Mouse (Mus musculus): ENCODE measurements around the gene Fmod. TPM values are rescaled to one million over a fixed set of nuclear protein-coding genes. Genes with fewer than 3 reads are reported as not detected.

Gene Fmod
- polyA plus RNA-seq, 1 experiment, result not detected

- Histone ChIP-seq H3K27me3 (ENCODE audit: control insufficient read depth, insufficient read depth, low read length, poor library complexity, severe bottlenecking) (no peaks in the 10 kb centered on the region), H3K9me3 (replicated peaks; ENCODE audit: control insufficient read depth, insufficient read depth, low read length, poor library complexity, severe bottlenecking) (no peaks in the 10 kb centered on the region), H3K4me1 (ENCODE audit: control insufficient read depth, insufficient read depth, low read length) (peaks cover 5% of the 10 kb centered on the region), H3K27ac (ENCODE audit: insufficient read depth, low read length) (peak within 1 kb of the TSS; percentile 82), H3K4me3 (ENCODE audit: low read depth, low read length) (peak within 1 kb of the TSS; percentile 86), H3K36me3 (ENCODE audit: control insufficient read depth, insufficient read depth, low read length, poor library complexity, severe bottlenecking) (peaks cover 30% of the 10 kb centered on the region), H3K9ac (ENCODE audit: low read depth, poor library complexity, severe bottlenecking) (peak within 1 kb of the TSS; percentile 94)
- TF ChIP-seq POLR2A (IDR thresholded peaks at IDR 0.05; ENCODE audit: insufficient read depth, low read length) (peak; percentile 98), EP300 (IDR thresholded peaks at IDR 0.05; ENCODE audit: insufficient read depth, low read depth, low read length) (0 out of 2 replicates have a peak, but pooled peaks have one; percentile 28), CTCF (IDR thresholded peaks at IDR 0.05; ENCODE audit: low read depth, low read length) (no peak)
Measured at GRCm38 (mm10) chr1:134078802-134079476, 41.9 kb downstream of the Fmod start, which contains the start of gene Btg2. Btg2 (minus strand) TSS chr1:134079120.

- TF ChIP-seq EP300 (IDR thresholded peaks at IDR 0.05; ENCODE audit: insufficient read depth, low read depth, low read length) (no peak), POLR2A (IDR thresholded peaks at IDR 0.05; ENCODE audit: insufficient read depth, low read length) (no peak), CTCF (IDR thresholded peaks at IDR 0.05; ENCODE audit: low read depth, low read length) (no peak)
- no peaks in the 10 kb centered on the region for H3K9me3 ChIP-seq (replicated peaks; ENCODE audit: control insufficient read depth, insufficient read depth, low read length, poor library complexity, severe bottlenecking)
- no peaks in the 10 kb centered on the region for H3K27me3 ChIP-seq (ENCODE audit: control insufficient read depth, insufficient read depth, low read length, poor library complexity, severe bottlenecking)
- H3K4me1 ChIP-seq (ENCODE audit: control insufficient read depth, insufficient read depth, low read length), result peaks cover 5% of the 10 kb centered on the region
- peak overlapping the region; percentile 82 for H3K27ac ChIP-seq (ENCODE audit: insufficient read depth, low read length)
- peaks cover 28% of the 10 kb centered on the region for H3K36me3 ChIP-seq (ENCODE audit: control insufficient read depth, insufficient read depth, low read length, poor library complexity, severe bottlenecking)
- H3K9ac ChIP-seq (ENCODE audit: low read depth, poor library complexity, severe bottlenecking), result peak overlapping the region; percentile 80
- peak overlapping the region; percentile 52 for H3K4me3 ChIP-seq (ENCODE audit: low read depth, low read length)
Measured at GRCm38 (mm10) chr1:134079477-134080163, 42.6 kb downstream of the Fmod start.

- Histone ChIP-seq H3K27me3 (ENCODE audit: control insufficient read depth, insufficient read depth, low read length, poor library complexity, severe bottlenecking) (no peaks in the 10 kb centered on the region), H3K4me1 (ENCODE audit: control insufficient read depth, insufficient read depth, low read length) (peaks cover 5% of the 10 kb centered on the region), H3K27ac (ENCODE audit: insufficient read depth, low read length) (peak overlapping the region; percentile 82; the same call in 1 of the 2 replicates)
Measured at GRCm38 (mm10) chr1:134080406-134080805, 43.4 kb downstream of the Fmod start.

GRCm38 (mm10) chr1:134080881-134081450 lies 43.9 kb downstream of the Fmod start:
- TF ChIP-seq EP300 (IDR thresholded peaks at IDR 0.05; ENCODE audit: insufficient read depth, low read depth, low read length), result no peak
- TF ChIP-seq CTCF (IDR thresholded peaks at IDR 0.05; ENCODE audit: low read depth, low read length), result no peak
- no peak for TF ChIP-seq POLR2A (IDR thresholded peaks at IDR 0.05; ENCODE audit: insufficient read depth, low read length)
- Histone ChIP-seq H3K36me3 (ENCODE audit: control insufficient read depth, insufficient read depth, low read length, poor library complexity, severe bottlenecking) (peaks cover 18% of the 10 kb centered on the region), H3K4me3 (ENCODE audit: low read depth, low read length) (no peak overlapping the region), H3K27me3 (ENCODE audit: control insufficient read depth, insufficient read depth, low read length, poor library complexity, severe bottlenecking) (no peaks in the 10 kb centered on the region), H3K9me3 (replicated peaks; ENCODE audit: control insufficient read depth, insufficient read depth, low read length, poor library complexity, severe bottlenecking) (no peaks in the 10 kb centered on the region), H3K27ac (ENCODE audit: insufficient read depth, low read length) (no peak overlapping the region), H3K9ac (ENCODE audit: low read depth, poor library complexity, severe bottlenecking) (no peak overlapping the region), H3K4me1 (ENCODE audit: control insufficient read depth, insufficient read depth, low read length) (peaks cover 7% of the 10 kb centered on the region)

More at GRCm38 (mm10) chr1:134080406-134080805, 43.4 kb downstream of the Fmod start:
- TF ChIP-seq POLR2A (IDR thresholded peaks at IDR 0.05; ENCODE audit: insufficient read depth, low read length) (no peak), EP300 (IDR thresholded peaks at IDR 0.05; ENCODE audit: insufficient read depth, low read depth, low read length) (no peak), CTCF (IDR thresholded peaks at IDR 0.05; ENCODE audit: low read depth, low read length) (no peak)
- H3K4me3 ChIP-seq (ENCODE audit: low read depth, low read length), result no peak overlapping the region
- no peaks in the 10 kb centered on the region for H3K9me3 ChIP-seq (replicated peaks; ENCODE audit: control insufficient read depth, insufficient read depth, low read length, poor library complexity, severe bottlenecking)
- no peak overlapping the region for H3K9ac ChIP-seq (ENCODE audit: low read depth, poor library complexity, severe bottlenecking)
- H3K36me3 ChIP-seq (ENCODE audit: control insufficient read depth, insufficient read depth, low read length, poor library complexity, severe bottlenecking), result peaks cover 24% of the 10 kb centered on the region

- Histone ChIP-seq H3K4me3 (ENCODE audit: low read depth, low read length) (no peak overlapping the region), H3K4me1 (ENCODE audit: control insufficient read depth, insufficient read depth, low read length) (peaks cover 8% of the 10 kb centered on the region), H3K9me3 (replicated peaks; ENCODE audit: control insufficient read depth, insufficient read depth, low read length, poor library complexity, severe bottlenecking) (no peaks in the 10 kb centered on the region), H3K36me3 (ENCODE audit: control insufficient read depth, insufficient read depth, low read length, poor library complexity, severe bottlenecking) (no peaks in the 10 kb centered on the region), H3K9ac (ENCODE audit: low read depth, poor library complexity, severe bottlenecking) (no peak overlapping the region), H3K27me3 (ENCODE audit: control insufficient read depth, insufficient read depth, low read length, poor library complexity, severe bottlenecking) (no peaks in the 10 kb centered on the region), H3K27ac (ENCODE audit: insufficient read depth, low read length) (no peak overlapping the region)
- 0 out of 2 replicates have a peak, but pooled peaks have one; percentile 31 for TF ChIP-seq EP300 (IDR thresholded peaks at IDR 0.05; ENCODE audit: insufficient read depth, low read depth, low read length)
- TF ChIP-seq POLR2A (IDR thresholded peaks at IDR 0.05; ENCODE audit: insufficient read depth, low read length), result no peak
- TF ChIP-seq CTCF (IDR thresholded peaks at IDR 0.05; ENCODE audit: low read depth, low read length), result no peak
Measured at GRCm38 (mm10) chr1:134082987-134083516, 46.0 kb downstream of the Fmod start.
